Mouse (Mus musculus): ENCODE results near the gene Fhl5.
"Not testable (repeated sequence)": the region's sequence is repeated elsewhere in the genome, so short reads cannot be mapped to it uniquely, and the experiment has no call there.

Gene Fhl5

GRCm38 (mm10) chr4:25242776-25243175 lies at the start of gene Fhl5:
Gene Fhl5, minus strand, starts transcription at chr4:25242876.
- DNase-seq (ENCODE audit: extremely low spot score, low spot score) = no peak

- DNase-seq (ENCODE audit: extremely low spot score, low spot score) = not testable (repeated sequence)
Measured at GRCm38 (mm10) chr4:25285002-25285401, 42.3 kb upstream of the Fhl5 start.

GRCm38 (mm10) chr4:25281671-25282038 lies 39.0 kb upstream of the Fhl5 start, which contains the start of gene Ufl1:
Gene Ufl1, minus strand, starts transcription at chr4:25281821.
- peak; percentile 94 for DNase-seq (ENCODE audit: extremely low spot score, low spot score)

GRCm38 (mm10) chr4:25280938-25281670 lies 38.4 kb upstream of the Fhl5 start:
- DNase-seq (ENCODE audit: extremely low spot score, low spot score) = no peak

GRCm38 (mm10) chr4:25272861-25273627 lies 30.4 kb upstream of the Fhl5 start:
- no peak for DNase-seq (ENCODE audit: extremely low spot score, low spot score)

- no peak for DNase-seq (ENCODE audit: extremely low spot score, low spot score)
Measured at GRCm38 (mm10) chr4:25271926-25272325, 29.2 kb upstream of the Fhl5 start.

- DNase-seq (ENCODE audit: extremely low spot score, low spot score) = no peak
Measured at GRCm38 (mm10) chr4:25267144-25267543, 24.5 kb upstream of the Fhl5 start.

- DNase-seq (ENCODE audit: extremely low spot score, low spot score) = no peak
Measured at GRCm38 (mm10) chr4:25257822-25258398, 15.2 kb upstream of the Fhl5 start.

- DNase-seq (ENCODE audit: extremely low spot score, low spot score) = not testable (repeated sequence)
Measured at GRCm38 (mm10) chr4:25235663-25236062, 7.0 kb downstream of the Fhl5 start.

GRCm38 (mm10) chr4:25233767-25234166 lies 8.9 kb downstream of the Fhl5 start:
- DNase-seq (ENCODE audit: extremely low spot score, low spot score) = not testable (repeated sequence)

GRCm38 (mm10) chr4:25232546-25232945 lies 10.1 kb downstream of the Fhl5 start:
- DNase-seq (ENCODE audit: extremely low spot score, low spot score) = no peak

- DNase-seq (ENCODE audit: extremely low spot score, low spot score) = no peak
Measured at GRCm38 (mm10) chr4:25227527-25227926, 15.1 kb downstream of the Fhl5 start.

GRCm38 (mm10) chr4:25221927-25222326 lies 20.7 kb downstream of the Fhl5 start:
- no peak for DNase-seq (ENCODE audit: extremely low spot score, low spot score)

- no peak for DNase-seq (ENCODE audit: extremely low spot score, low spot score)
Measured at GRCm38 (mm10) chr4:25213451-25213850, 29.2 kb downstream of the Fhl5 start.

GRCm38 (mm10) chr4:25206166-25206565 lies 36.5 kb downstream of the Fhl5 start:
- DNase-seq (ENCODE audit: extremely low spot score, low spot score) = no peak

GRCm38 (mm10) chr4:25197310-25197709 lies 45.4 kb downstream of the Fhl5 start:
- DNase-seq (ENCODE audit: extremely low spot score, low spot score) = no peak

GRCm38 (mm10) chr4:25179617-25180208 lies 63.0 kb downstream of the Fhl5 start:
- no peak for DNase-seq (ENCODE audit: extremely low spot score, low spot score)
